Mouse (Mus musculus) induced T-regulatory cell, adult 2 months (primary cell): ENCODE measurements at regions not wholly inside any gene's neighbourhood (a gene's known extent, or its start where the extent isn't known, plus 50 kb on each side); places are given as distances from the start of the nearest gene placed in this dataset.
"Not testable (repeated sequence)": the region's sequence is repeated elsewhere in the genome, so short reads cannot be mapped to it uniquely, and the experiment has no call there.

Source experiments
- DNase-seq: peaks from one replicate; pipeline ENCODE4 v3.0.0-alpha.2; 2012; ENCODE audit warnings: low read depth

GRCm38 (mm10) chr1:23316288-23316687 is 81.3 kb downstream of the Ogfrl1 start:
- DNase-seq, result not testable (repeated sequence)

GRCm38 (mm10) chr1:23314863-23315262 is 82.7 kb downstream of the Ogfrl1 start:
- DNase-seq, result not testable (repeated sequence)

GRCm38 (mm10) chr1:23292718-23293117 is 104.9 kb downstream of the Ogfrl1 start:
- DNase-seq, result no peak

- peak; percentile 0 for DNase-seq
These were observed 110.8 kb downstream of the Ogfrl1 start for GRCm38 (mm10) chr1:23286741-23287140.

GRCm38 (mm10) chr1:23282870-23283219 is 114.7 kb downstream of the Ogfrl1 start:
- DNase-seq, result no peak

- no peak for DNase-seq
These were observed 115.2 kb downstream of the Ogfrl1 start for GRCm38 (mm10) chr1:23282215-23282869.

- no peak for DNase-seq
These were observed 117.7 kb downstream of the Ogfrl1 start for GRCm38 (mm10) chr1:23279827-23280226.

- DNase-seq, result no peak
These were observed 125.5 kb downstream of the Ogfrl1 start for GRCm38 (mm10) chr1:23272077-23272476.

- DNase-seq, result no peak
These were observed 126.4 kb downstream of the Ogfrl1 start for GRCm38 (mm10) chr1:23270910-23271822.

GRCm38 (mm10) chr1:23268062-23268461 is 129.5 kb downstream of the Ogfrl1 start:
- DNase-seq, result no peak

- no peak for DNase-seq
These were observed 131.9 kb downstream of the Ogfrl1 start for GRCm38 (mm10) chr1:23265556-23266232.

- no peak for DNase-seq
These were observed 133.3 kb downstream of the Ogfrl1 start for GRCm38 (mm10) chr1:23264251-23264650.

- no peak for DNase-seq
These were observed 133.8 kb downstream of the Ogfrl1 start for GRCm38 (mm10) chr1:23263798-23264197.

GRCm38 (mm10) chr1:23261652-23262051 is 135.9 kb downstream of the Ogfrl1 start:
- no peak for DNase-seq

GRCm38 (mm10) chr1:23257306-23257895 is 140.2 kb downstream of the Ogfrl1 start:
- DNase-seq, result peak; percentile 1

GRCm38 (mm10) chr1:23256630-23257001 is 141.0 kb downstream of the Ogfrl1 start:
- DNase-seq, result peak; percentile 18

- DNase-seq, result peak; percentile 65
These were observed 141.5 kb downstream of the Ogfrl1 start for GRCm38 (mm10) chr1:23255925-23256629.

GRCm38 (mm10) chr1:23254235-23254634 is 143.3 kb downstream of the Ogfrl1 start:
- no peak for DNase-seq

GRCm38 (mm10) chr1:23231522-23231921 is 129.5 kb upstream of the 4933415F23Rik start:
- DNase-seq, result no peak

GRCm38 (mm10) chr1:23228478-23228877 is 126.4 kb upstream of the 4933415F23Rik start:
- DNase-seq, result no peak

GRCm38 (mm10) chr1:23214462-23215158 is 112.6 kb upstream of the 4933415F23Rik start:
- no peak for DNase-seq
